Mouse (Mus musculus) brain, embryonic 14.5 days (tissue): ENCODE measurements at regions not wholly inside any gene's neighbourhood (a gene's known extent, or its start where the extent isn't known, plus 50 kb on each side); places are given as distances from the start of the nearest gene placed in this dataset.

Experiments used
- CTCF ChIP-seq: fragments of 200-500 bp; IDR thresholded peaks from 2 replicates; pipeline ENCODE4 v1.5.1; 2012; ENCODE audit warnings: inconsistent platforms, mild to moderate bottlenecking, moderate library complexity, borderline replicate concordance; ENCODE audit not compliant: insufficient read depth, insufficient read length; ENCODE audit errors: extremely low read depth
- POLR2A ChIP-seq: fragments of 200-500 bp; IDR thresholded peaks from 2 replicates; pipeline ENCODE4 v1.6.1; 2012; ENCODE audit warnings: mild to moderate bottlenecking, inconsistent platforms, borderline replicate concordance; ENCODE audit not compliant: poor library complexity, insufficient read depth, insufficient read length, severe bottlenecking; ENCODE audit errors: extremely low read depth

DNA sequence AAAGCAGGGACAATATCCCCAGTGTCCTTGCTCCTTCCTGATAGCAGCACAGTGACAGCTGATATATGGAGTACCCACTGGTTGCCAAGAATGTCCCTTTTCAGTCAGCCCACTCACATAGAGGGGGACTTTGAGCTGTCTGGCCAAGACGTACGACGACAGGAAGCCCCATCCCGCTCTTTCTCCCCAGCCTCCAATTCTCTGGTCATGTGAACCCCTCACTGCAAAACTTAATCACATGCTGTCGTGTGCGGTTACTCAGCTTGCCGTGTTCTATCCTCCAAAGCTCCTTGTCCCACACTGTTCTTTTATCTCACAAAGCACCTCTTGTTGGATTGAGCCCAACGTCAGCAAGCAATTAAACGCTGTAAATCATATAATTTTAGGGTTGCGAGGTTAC lies 286.2 kb upstream of the Nfia start:
- TF ChIP-seq CTCF (no peak), POLR2A (no peak)
